Mouse (Mus musculus) adrenal gland, postnatal 10 days (tissue): Measurements from ENCODE around the gene Gal3st2. TPM values are rescaled to one million over a fixed set of nuclear protein-coding genes. Genes with fewer than 3 reads are reported as not detected.
"Not testable (repeated sequence)": the region's sequence is repeated elsewhere in the genome, so short reads cannot be mapped to it uniquely, and the experiment has no call there.

Source experiments
- DNase-seq: peaks from one replicate; pipeline ENCODE4 v3.0.0; 2021; ENCODE audit warnings: mixed read lengths
- total RNA-seq, 2 experiments: library from RNA; stranded (reverse); gene quantifications; 2 replicates each; pipeline ENCODE4 v1.2.3; 2021

Gal3st2 gene
- total RNA-seq, 2 experiments from 2014 or later: 0.21 to 0.36 TPM

DNA sequence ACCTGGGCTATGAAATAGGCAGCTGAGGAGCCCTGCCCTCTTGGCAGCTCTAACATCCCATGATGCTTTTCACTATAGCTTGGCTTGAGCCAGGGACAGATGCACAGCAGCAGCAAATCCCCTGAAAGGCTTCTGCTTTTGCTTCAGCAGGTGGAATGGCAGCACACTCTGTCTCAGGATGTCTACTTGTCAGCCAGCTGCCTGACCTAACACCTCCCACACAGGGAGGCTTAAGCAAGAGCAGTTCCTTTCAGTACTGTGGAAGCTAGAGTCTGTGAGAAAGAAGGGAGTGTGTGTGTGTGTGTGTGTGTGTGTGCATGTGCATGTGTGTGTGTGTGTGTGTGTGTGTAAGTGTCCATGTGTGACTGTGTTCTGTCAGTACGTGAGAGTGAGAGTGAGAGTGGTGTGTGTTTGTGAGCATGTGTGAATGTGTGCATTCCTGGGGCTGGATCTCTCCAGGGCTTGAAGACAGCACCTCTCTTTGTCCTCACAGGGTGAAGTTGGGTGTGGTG is 10.5 kb downstream of the Gal3st2 start:
- not testable (repeated sequence) for DNase-seq

- not testable (repeated sequence) for DNase-seq
Observed at GRCm38 (mm10) chr1:93874405-93874804, 13.3 kb downstream of the Gal3st2 start.

DNA sequence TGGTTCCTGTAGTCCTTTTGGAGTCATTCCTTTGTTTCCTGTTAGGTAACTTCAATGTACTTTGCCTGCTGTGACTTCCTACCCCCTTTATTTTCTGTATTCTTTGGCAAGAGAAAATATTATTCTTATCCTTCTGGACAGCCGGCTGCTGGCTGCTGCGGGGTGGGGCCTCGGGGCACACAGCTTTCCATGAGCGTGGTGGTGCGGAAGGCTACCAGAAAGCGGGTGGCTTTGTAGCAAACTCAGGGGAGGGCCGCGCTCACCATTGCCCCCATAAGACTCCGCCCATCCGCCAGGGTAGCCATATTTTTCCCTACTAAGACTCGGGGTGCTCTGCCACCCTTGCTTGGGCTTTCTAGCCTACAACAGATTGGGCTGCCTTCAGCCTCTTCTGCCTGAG is 20.7 kb downstream of the Gal3st2 start:
- not testable (repeated sequence) for DNase-seq

GRCm38 (mm10) chr1:93890936-93891335 is 29.8 kb downstream of the Gal3st2 start:
- DNase-seq: not testable (repeated sequence)

- not testable (repeated sequence) for DNase-seq
Observed at GRCm38 (mm10) chr1:93897395-93897794, 36.3 kb downstream of the Gal3st2 start.

DNA sequence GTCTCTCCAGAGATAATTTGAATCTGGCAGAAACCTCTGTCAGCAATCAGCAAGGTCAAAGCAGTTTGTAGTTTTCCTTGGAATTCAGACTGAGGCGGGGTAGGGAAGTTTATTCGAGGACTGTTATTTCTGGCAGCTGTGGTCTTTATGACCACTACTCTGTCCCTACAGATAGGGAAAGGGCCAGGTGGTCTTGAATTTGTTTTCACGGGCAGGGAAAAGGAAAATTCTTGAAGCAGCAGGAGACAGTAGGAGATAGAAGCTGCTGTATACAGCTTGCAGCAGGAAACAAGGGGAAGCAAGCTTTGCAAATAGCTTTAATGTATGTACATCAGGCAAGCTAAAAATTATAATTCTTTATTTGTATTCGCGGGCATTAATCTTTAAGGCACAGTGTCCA is 40.2 kb downstream of the Gal3st2 start:
- peak; percentile 19 for DNase-seq

GRCm38 (mm10) chr1:93906690-93907089 is 45.6 kb downstream of the Gal3st2 start:
- DNase-seq: not testable (repeated sequence)

GRCm38 (mm10) chr1:93908977-93909586 is 48.0 kb downstream of the Gal3st2 start:
- not testable (repeated sequence) for DNase-seq

GRCm38 (mm10) chr1:93911877-93912276 is 50.8 kb downstream of the Gal3st2 start:
- not testable (repeated sequence) for DNase-seq

GRCm38 (mm10) chr1:93917160-93917559 is 56.1 kb downstream of the Gal3st2 start:
- DNase-seq: not testable (repeated sequence)

GRCm38 (mm10) chr1:93918011-93918410 is 56.9 kb downstream of the Gal3st2 start, which contains the start of gene Gal3st2b:
Gene Gal3st2b (plus strand): TSS chr1:93918311.
- not testable (repeated sequence) for DNase-seq

- not testable (repeated sequence) for DNase-seq
Observed at GRCm38 (mm10) chr1:93918775-93919174, 57.7 kb downstream of the Gal3st2 start.

DNA sequence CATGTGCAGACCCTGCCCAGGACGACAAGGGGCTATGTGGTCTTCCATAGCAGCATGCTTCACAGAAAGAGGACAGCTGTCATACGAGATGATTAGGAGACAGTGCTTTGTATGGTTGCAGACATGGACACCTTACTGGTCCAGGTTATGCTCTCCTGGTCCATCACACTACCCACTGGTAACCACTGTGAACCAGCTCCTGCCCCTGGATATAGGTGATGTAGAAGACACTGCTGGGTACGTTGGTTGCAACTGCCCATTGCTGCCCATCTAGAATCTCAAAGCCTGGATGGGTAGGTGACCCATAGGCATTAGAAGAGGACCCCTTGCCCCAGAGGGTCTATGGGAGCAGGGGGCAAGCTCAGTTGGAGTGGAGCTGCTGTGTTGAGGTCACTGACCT is 58.2 kb downstream of the Gal3st2 start:
- not testable (repeated sequence) for DNase-seq

DNA sequence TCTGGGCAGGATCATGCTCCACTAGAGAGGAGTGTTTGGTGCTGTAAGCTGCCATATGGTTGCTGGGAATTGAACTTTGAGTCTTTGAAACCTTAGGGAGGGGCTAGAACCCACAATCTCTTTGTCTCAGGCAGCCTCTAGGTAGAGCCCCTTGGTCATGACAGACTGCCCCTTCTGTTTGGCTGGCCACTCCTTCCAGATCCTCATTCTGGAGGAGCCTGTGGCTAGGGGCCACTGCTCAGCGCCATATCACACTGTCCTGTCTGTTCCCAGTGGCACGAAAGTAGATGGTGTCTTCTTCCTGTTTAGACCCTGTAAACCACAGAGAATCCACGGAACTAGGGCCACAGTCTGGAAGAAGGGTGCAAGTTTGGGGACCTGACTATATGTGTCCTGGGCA is 61.5 kb downstream of the Gal3st2 start:
- not testable (repeated sequence) for DNase-seq

DNA sequence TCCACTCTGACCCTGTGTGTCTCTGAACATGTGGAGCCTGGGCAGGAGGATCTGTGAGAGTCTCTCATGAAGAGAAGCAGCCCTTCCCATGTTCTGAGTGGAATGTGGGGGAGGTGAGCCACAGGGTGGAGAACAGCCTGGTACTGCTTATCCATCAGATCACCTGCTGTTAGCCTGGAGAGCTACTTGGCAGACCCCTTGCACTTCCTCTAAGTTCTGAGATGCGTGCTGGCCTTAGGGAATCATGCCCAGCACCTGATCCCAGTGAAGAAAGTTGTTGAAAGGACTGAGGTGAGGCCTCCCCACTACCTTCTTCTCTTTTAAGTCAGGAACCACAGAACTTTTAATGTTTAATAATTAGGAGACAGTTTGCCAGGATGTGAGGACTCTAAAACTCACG is 62.0 kb downstream of the Gal3st2 start:
- DNase-seq: not testable (repeated sequence)

Other genes starting within 250 kb of the Gal3st2 start
- 100 to 1,000 TPM; 112 to 134 TPM for gene Stk25, start 202.6 kb upstream of the Gal3st2 start, total RNA-seq
- 10 to 100 TPM; 17.4 to 21.0 TPM for gene Bok, start 175.6 kb upstream of the Gal3st2 start, total RNA-seq
- 10 to 100 TPM; 62.2 to 75.5 TPM for gene Atg4b, start 109.8 kb upstream of the Gal3st2 start, total RNA-seq
- 10 to 100 TPM; 46.0 to 51.7 TPM for gene Thap4, start 106.4 kb upstream of the Gal3st2 start, total RNA-seq
- 10 to 100 TPM; 72.3 to 76.9 TPM for gene Dtymk, start 59.4 kb upstream of the Gal3st2 start, total RNA-seq
- gene Ing5, start 57.3 kb upstream of the Gal3st2 start, total RNA-seq: 10 to 100 TPM; 15.2 to 17.9 TPM
- gene D2hgdh, start 36.4 kb upstream of the Gal3st2 start, total RNA-seq: 10 to 100 TPM; 33.5 to 48.8 TPM
- gene Gal3st2b, start 57.0 kb downstream of the Gal3st2 start, total RNA-seq: under 1 TPM; 0.15 to 0.33 TPM
- under 1 TPM; 0.12 to 0.15 TPM for gene Gal3st2c, start 129.2 kb downstream of the Gal3st2 start, total RNA-seq
- not detected for gene Neu4, start 159.1 kb downstream of the Gal3st2 start, total RNA-seq
- under 1 TPM in 1 of 2 experiments, not detected in 1; 0.15 TPM for gene Pdcd1, start 191.2 kb downstream of the Gal3st2 start, total RNA-seq